Mouse (Mus musculus) midbrain, postnatal 0 days (tissue): Measurements from ENCODE around the gene Fam20a. TPM values are rescaled to one million over a fixed set of nuclear protein-coding genes. Genes with fewer than 3 reads are reported as not detected.

Experiments
- ATAC-seq: fragments of 200-750 bp; cut with Nextera tagmentation; 2 replicates; pipeline ENCODE4 v1.8.0; 2017; ENCODE audit warnings: moderate number of reproducible peaks, mild to moderate bottlenecking, moderate TSS enrichment, moderate library complexity; ENCODE audit not compliant: low FRiP score
- DNase-seq: peaks from one replicate; pipeline ENCODE4 v3.0.0-alpha.2; 2015; ENCODE audit warnings: low spot score
- H3K27ac ChIP-seq: fragments of 300-500 bp; sonication (generic); 2 replicates; pipeline ENCODE4 v1.5.1; 2014; ENCODE audit warnings: low read depth, mild to moderate bottlenecking, low read length, mixed read lengths
- H3K27me3 ChIP-seq: fragments of 300-500 bp; sonication (generic); 2 replicates; pipeline ENCODE4 v1.6.1; 2014; ENCODE audit warnings: low read length, control low read depth, mixed read lengths; ENCODE audit not compliant: insufficient read depth
- H3K36me3 ChIP-seq: fragments of 300-500 bp; sonication (generic); 2 replicates; pipeline ENCODE4 v1.6.1; 2014; ENCODE audit warnings: low read length, control low read depth, mixed read lengths; ENCODE audit not compliant: insufficient read depth
- H3K4me1 ChIP-seq: fragments of 300-500 bp; sonication (generic); 2 replicates; pipeline ENCODE4 v1.6.1; 2014; ENCODE audit warnings: mild to moderate bottlenecking, control low read depth, antibody characterized with exemption, low read length, mixed read lengths; ENCODE audit not compliant: insufficient read depth
- H3K4me2 ChIP-seq: fragments of 300-500 bp; sonication (generic); 2 replicates; pipeline ENCODE4 v1.6.1; 2014; ENCODE audit warnings: low read depth, mild to moderate bottlenecking, low read length, mixed read lengths; ENCODE audit not compliant: poor library complexity, severe bottlenecking
- H3K4me3 ChIP-seq: fragments of 300-500 bp; sonication (generic); 2 replicates; pipeline ENCODE4 v1.5.1; 2014; ENCODE audit warnings: low read depth, mild to moderate bottlenecking, low read length, moderate library complexity
- H3K9ac ChIP-seq: fragments of 300-500 bp; sonication (generic); replicated peaks from 2 replicates; pipeline ENCODE4 v1.6.1; 2014; ENCODE audit warnings: mild to moderate bottlenecking, low read length, moderate library complexity, mixed read lengths; ENCODE audit not compliant: poor library complexity, severe bottlenecking
- H3K9me3 ChIP-seq: fragments of 300-500 bp; sonication (generic); 2 replicates; pipeline ENCODE4 v1.6.1; 2016; ENCODE audit warnings: low read length, control low read depth
- CTCF ChIP-seq: IDR thresholded peaks from 2 replicates; pipeline ENCODE4 v1.5.1; 2016; ENCODE audit warnings: antibody characterized with exemption, mild to moderate bottlenecking
- WGBS: fragments of 180-500 bp; shearing (Covaris S2); extraction: QIAGEN DNeasy Blood & Tissue Kit; methylation state at CpG from one replicate; pipeline ENCODE4 v1.1.7; 2014; 5-methylcytosine and 5-hydroxymethylcytosine counted together
- polyA plus RNA-seq: library from polyadenylated mRNA; unstranded; fragments of >200 nt; fragmentation: Nextera tagmentation; extraction: Ambion mirVana; gene quantifications from 2 replicates; pipeline ENCODE4 v1.2.1, GENCODE M21; 2015
- total RNA-seq: library from RNA; depleted of rRNA; stranded (reverse); fragments of >200 nt; gene quantifications from 2 replicates; pipeline ENCODE4 v1.2.3, GENCODE M21; 2014

Gene Fam20a
- total and polyA plus RNA-seq, 2 experiments from 2014 or later: 6.1 to 8.9 TPM

- no peaks in the 10 kb centered on the region for H3K4me1 ChIP-seq
- no peaks in the 10 kb centered on the region for H3K36me3 ChIP-seq
- WGBS: 84% methylated on average over 8 of the region's 8 CpGs
- DNase-seq (no peak), ATAC-seq (no peak)
- no peak overlapping the region for H3K27ac ChIP-seq
- no peak overlapping the region for H3K4me2 ChIP-seq
- no peak overlapping the region for H3K4me3 ChIP-seq
- no peaks in the 10 kb centered on the region for H3K9me3 ChIP-seq
- TF ChIP-seq CTCF: no peak
- H3K27me3 ChIP-seq: no peaks in the 10 kb centered on the region
- H3K9ac ChIP-seq: no peak overlapping the region
Measured at GRCm38 (mm10) chr11:109732726-109733438, 10.8 kb upstream of the Fam20a start.

GRCm38 (mm10) chr11:109728371-109728770 is 6.3 kb upstream of the Fam20a start:
- no peaks in the 10 kb centered on the region for H3K4me1 ChIP-seq
- TF ChIP-seq CTCF: no peak
- H3K27me3 ChIP-seq: no peaks in the 10 kb centered on the region
- no peak for DNase-seq
- no peak overlapping the region for H3K27ac ChIP-seq
- no peak overlapping the region for H3K4me2 ChIP-seq
- no peak overlapping the region for H3K9ac ChIP-seq
- no peak overlapping the region for H3K4me3 ChIP-seq
- ATAC-seq: no peak
- no peaks in the 10 kb centered on the region for H3K36me3 ChIP-seq
- 72% methylated on average over 3 of the region's 3 CpGs for WGBS
- H3K9me3 ChIP-seq: no peaks in the 10 kb centered on the region

GRCm38 (mm10) chr11:109722711-109723110 is 632 bp upstream of the Fam20a start:
- TF ChIP-seq CTCF: no peak
- Histone ChIP-seq H3K9me3 (no peaks in the 10 kb centered on the region), H3K4me1 (peaks cover 7% of the 10 kb centered on the region; the same call in 1 of the 2 replicates), H3K27me3 (0 out of 2 replicates have a peak, but pooled peaks cover 4% of the 10 kb centered on the region), H3K36me3 (no peaks in the 10 kb centered on the region), H3K9ac (no peak overlapping the region), H3K4me2 (no peak overlapping the region), H3K4me3 (peak overlapping the region; percentile 45; the same call in 1 of the 2 replicates), H3K27ac (no peak overlapping the region)
- no peak for ATAC-seq
- 69% methylated on average over 4 of the region's 4 CpGs for WGBS
- no peak for DNase-seq

GRCm38 (mm10) chr11:109721320-109721780 is 729 bp downstream of the Fam20a start:
- H3K4me2 ChIP-seq: peak overlapping the region; percentile 94
- H3K27ac ChIP-seq: peak overlapping the region; percentile 55; the same call in 1 of the 2 replicates
- peak; percentile 54; the same call in 1 of the 2 replicates for ATAC-seq
- peak; percentile 8 for TF ChIP-seq CTCF
- no peaks in the 10 kb centered on the region for H3K36me3 ChIP-seq
- peaks cover 7% of the 10 kb centered on the region; the same call in 1 of the 2 replicates for H3K4me1 ChIP-seq
- 2% methylated on average over 37 of the region's 40 CpGs for WGBS
- no peak for DNase-seq
- peak overlapping the region; percentile 45 for H3K4me3 ChIP-seq
- peak overlapping the region; percentile 37 for H3K9ac ChIP-seq
- 0 out of 2 replicates have a peak, but pooled peaks cover 4% of the 10 kb centered on the region for H3K27me3 ChIP-seq
- no peaks in the 10 kb centered on the region for H3K9me3 ChIP-seq

GRCm38 (mm10) chr11:109720809-109721319 is 1.2 kb downstream of the Fam20a start:
- Histone ChIP-seq H3K4me3 (peak overlapping the region; percentile 45), H3K9me3 (no peaks in the 10 kb centered on the region), H3K27me3 (0 out of 2 replicates have a peak, but pooled peaks cover 4% of the 10 kb centered on the region), H3K36me3 (no peaks in the 10 kb centered on the region), H3K4me2 (peak overlapping the region; percentile 94), H3K27ac (peak overlapping the region; percentile 55; the same call in 1 of the 2 replicates), H3K4me1 (peaks cover 7% of the 10 kb centered on the region; the same call in 1 of the 2 replicates), H3K9ac (peak overlapping the region; percentile 37; the same call in 1 of the 2 replicates)
- ATAC-seq: no peak
- 21% methylated on average over 12 of the region's 12 CpGs for WGBS
- TF ChIP-seq CTCF: no peak
- no peak for DNase-seq

- H3K9me3 ChIP-seq: no peaks in the 10 kb centered on the region
- no peak for DNase-seq
- no peak overlapping the region for H3K4me3 ChIP-seq
- no peak overlapping the region for H3K9ac ChIP-seq
- 0 out of 2 replicates have a peak, but pooled peaks cover 4% of the 10 kb centered on the region for H3K27me3 ChIP-seq
- peaks cover 7% of the 10 kb centered on the region; the same call in 1 of the 2 replicates for H3K4me1 ChIP-seq
- H3K27ac ChIP-seq: no peak overlapping the region
- H3K36me3 ChIP-seq: no peaks in the 10 kb centered on the region
- ATAC-seq: no peak
- 93% methylated on average over 3 of the region's 3 CpGs for WGBS
- TF ChIP-seq CTCF: no peak
- H3K4me2 ChIP-seq: no peak overlapping the region
Measured at GRCm38 (mm10) chr11:109719399-109719798, 2.7 kb downstream of the Fam20a start.
